Mouse (Mus musculus) bone marrow macrophage, adult 2 months (primary cell): ENCODE data around the gene Acsl3. TPM values are rescaled to one million over a fixed set of nuclear protein-coding genes. Genes with fewer than 3 reads are reported as not detected.

Experiments
- H3K27ac ChIP-seq: 2 replicates; pipeline ENCODE4 v1.5.1; 2012; ENCODE audit warnings: low read depth, low read length; ENCODE audit not compliant: insufficient read depth
- H3K4me1 ChIP-seq: 2 replicates; pipeline ENCODE4 v1.6.1; 2012; ENCODE audit warnings: low read length; ENCODE audit not compliant: control insufficient read depth, insufficient read depth
- H3K4me3 ChIP-seq: 2 replicates; pipeline ENCODE4 v1.5.1; 2012; ENCODE audit warnings: mild to moderate bottlenecking, low read length, moderate library complexity; ENCODE audit not compliant: insufficient read depth
- CTCF ChIP-seq: IDR thresholded peaks from 2 replicates; pipeline ENCODE4 v1.5.1; 2012; ENCODE audit warnings: low read depth, mild to moderate bottlenecking, low read length, moderate library complexity
- POLR2A ChIP-seq: IDR thresholded peaks from 2 replicates; pipeline ENCODE4 v1.6.1; 2012; ENCODE audit warnings: mild to moderate bottlenecking, low read depth, low read length, borderline replicate concordance
- polyA plus RNA-seq: library from polyadenylated mRNA; stranded (reverse); fragments of >200 nt; gene quantifications from 2 replicates; pipeline ENCODE4 v1.2.4, GENCODE M21; 2012; ENCODE audit not compliant: missing spikeins, insufficient read depth, insufficient read length

The Acsl3 gene
- polyA plus RNA-seq, 1 experiment, result 11.4 TPM

- Histone ChIP-seq H3K4me1 (no peaks in the 10 kb centered on the region), H3K27ac (no peak overlapping the region), H3K4me3 (no peak overlapping the region)
- TF ChIP-seq POLR2A (no peak), CTCF (no peak)
These were observed 76.8 kb downstream of the Acsl3 start for GRCm38 (mm10) chr1:78734261-78735000.

- H3K4me3 ChIP-seq, result no peak overlapping the region
- H3K27ac ChIP-seq, result no peak overlapping the region
- no peaks in the 10 kb centered on the region for H3K4me1 ChIP-seq
- TF ChIP-seq POLR2A, result no peak
- no peak for TF ChIP-seq CTCF
These were observed 80.0 kb downstream of the Acsl3 start for GRCm38 (mm10) chr1:78737646-78738045.

GRCm38 (mm10) chr1:78740676-78741075, 83.1 kb downstream of the Acsl3 start:
- H3K4me1 ChIP-seq, result peaks cover 3% of the 10 kb centered on the region; the same call in 1 of the 2 replicates
- no peak for TF ChIP-seq CTCF
- no peak for TF ChIP-seq POLR2A
- H3K27ac ChIP-seq, result no peak overlapping the region
- H3K4me3 ChIP-seq, result no peak overlapping the region

GRCm38 (mm10) chr1:78742198-78742597, 84.6 kb downstream of the Acsl3 start:
- H3K4me1 ChIP-seq, result peaks cover 3% of the 10 kb centered on the region; the same call in 1 of the 2 replicates
- TF ChIP-seq POLR2A, result no peak
- TF ChIP-seq CTCF, result no peak
- H3K27ac ChIP-seq, result no peak overlapping the region
- H3K4me3 ChIP-seq, result no peak overlapping the region

- no peak for TF ChIP-seq POLR2A
- no peak for TF ChIP-seq CTCF
- H3K27ac ChIP-seq, result no peak overlapping the region
- H3K4me3 ChIP-seq, result no peak overlapping the region
- H3K4me1 ChIP-seq, result peaks cover 3% of the 10 kb centered on the region; the same call in 1 of the 2 replicates
These were observed 85.7 kb downstream of the Acsl3 start for GRCm38 (mm10) chr1:78743318-78743717.

GRCm38 (mm10) chr1:78745230-78745777, 87.7 kb downstream of the Acsl3 start:
- H3K27ac ChIP-seq, result no peak overlapping the region
- peaks cover 3% of the 10 kb centered on the region; the same call in 1 of the 2 replicates for H3K4me1 ChIP-seq
- no peak overlapping the region for H3K4me3 ChIP-seq
- TF ChIP-seq CTCF (no peak), POLR2A (no peak)

Other genes with a start within 250 kb of the Acsl3 start
- gene Farsb, start 168.9 kb upstream of the Acsl3 start, polyA plus RNA-seq, result 35.7 and 40.1 TPM in 2 replicates
- gene Mogat1, start 146.8 kb upstream of the Acsl3 start, polyA plus RNA-seq, result not detected in 2 replicates
- gene BC035947, start 145.7 kb upstream of the Acsl3 start, polyA plus RNA-seq, result not detected in 2 replicates
- gene Utp14b, start 213 bp downstream of the Acsl3 start, polyA plus RNA-seq, result 4.3 and 4.5 TPM in 2 replicates
- gene Kcne4, start 158.9 kb downstream of the Acsl3 start, polyA plus RNA-seq, result not detected in 2 replicates